Mouse (Mus musculus) limb, embryonic 14.5 days (tissue): ENCODE results near the gene Abcg1. TPM values are rescaled to one million over a fixed set of nuclear protein-coding genes. Genes with fewer than 3 reads are reported as not detected.

Experiments used
- ATAC-seq: fragments of 200-750 bp; cut with Nextera tagmentation; 2 replicates; pipeline ENCODE4 v1.8.0; 2017; ENCODE audit warnings: low read depth, moderate number of reproducible peaks, moderate TSS enrichment; ENCODE audit not compliant: low FRiP score
- DNase-seq: peaks from one replicate; pipeline ENCODE4 v3.0.0-alpha.2; 2015; ENCODE audit warnings: low spot score
- H3K27ac ChIP-seq: fragments of 300-500 bp; sonication (generic); replicated peaks from 2 replicates; pipeline ENCODE4 v1.5.1; 2014; ENCODE audit warnings: low read depth, mild to moderate bottlenecking, low read length, moderate library complexity, mixed read lengths
- H3K27me3 ChIP-seq: fragments of 300-500 bp; sonication (generic); 2 replicates; pipeline ENCODE4 v1.6.1; 2014; ENCODE audit warnings: low read length, mixed read lengths; ENCODE audit not compliant: control insufficient read depth, insufficient read depth
- H3K36me3 ChIP-seq: fragments of 300-500 bp; sonication (generic); 2 replicates; pipeline ENCODE4 v1.6.1; 2014; ENCODE audit warnings: mild to moderate bottlenecking, low read length, moderate library complexity, mixed read lengths; ENCODE audit not compliant: control insufficient read depth, insufficient read depth
- H3K4me1 ChIP-seq: fragments of 300-500 bp; sonication (generic); 2 replicates; pipeline ENCODE4 v1.6.1; 2014; ENCODE audit warnings: antibody characterized with exemption, low read length, mixed read lengths; ENCODE audit not compliant: control insufficient read depth, insufficient read depth
- H3K4me2 ChIP-seq: fragments of 300-500 bp; sonication (generic); replicated peaks from 2 replicates; pipeline ENCODE4 v1.6.1; 2014; ENCODE audit warnings: low read depth, mild to moderate bottlenecking, low read length, moderate library complexity; ENCODE audit not compliant: severe bottlenecking
- H3K4me3 ChIP-seq: fragments of 300-500 bp; sonication (generic); replicated peaks from 2 replicates; pipeline ENCODE4 v1.5.1; 2014; ENCODE audit warnings: low read length
- H3K9ac ChIP-seq: fragments of 300-500 bp; sonication (generic); 2 replicates; pipeline ENCODE4 v1.6.1; 2014; ENCODE audit warnings: mild to moderate bottlenecking, low read depth, low read length, moderate library complexity; ENCODE audit not compliant: severe bottlenecking
- H3K9me3 ChIP-seq: fragments of 300-500 bp; sonication (generic); 2 replicates; pipeline ENCODE4 v1.6.1; 2016; ENCODE audit warnings: low read length; ENCODE audit not compliant: control insufficient read depth
- POLR2A ChIP-seq: fragments of 200-500 bp; IDR thresholded peaks from 2 replicates; pipeline ENCODE4 v1.8.0; 2012; ENCODE audit warnings: inconsistent platforms, mild to moderate bottlenecking, moderate library complexity, borderline replicate concordance; ENCODE audit not compliant: insufficient read depth, insufficient read length; ENCODE audit errors: extremely low read depth
- WGBS: fragments of 180-500 bp; shearing (Covaris S2); extraction: QIAGEN DNeasy Blood & Tissue Kit; methylation state at CpG from one replicate; pipeline ENCODE4 v1.1.7; 2014; 5-methylcytosine and 5-hydroxymethylcytosine counted together
- polyA plus RNA-seq, 2 experiments: library from polyadenylated mRNA; depleted of rRNA in 1 of 2; stranded (reverse) in 1 of 2; unstranded in 1 of 2; fragments of >200 nt; fragmentation: Nextera tagmentation in 1 of 2; extraction: Ambion mirVana in 1 of 2; gene quantifications; 2 replicates each; pipeline versions ENCODE4 v1.2.1 to v1.2.3; 2012 to 2014

Gene Abcg1
- polyA plus RNA-seq, 2 experiments = 3.4 to 6.8 TPM

GRCm38 (mm10) chr17:31034674-31035356 is 22.7 kb upstream of the Abcg1 start:
- Histone ChIP-seq H3K27me3 (no peaks in the 10 kb centered on the region), H3K27ac (no peak overlapping the region), H3K9ac (no peak overlapping the region), H3K4me1 (no peaks in the 10 kb centered on the region; the same call in 1 of the 2 replicates), H3K9me3 (no peaks in the 10 kb centered on the region), H3K4me2 (no peak overlapping the region), H3K4me3 (no peak overlapping the region), H3K36me3 (no peaks in the 10 kb centered on the region)
- TF ChIP-seq POLR2A = no peak
- DNase-seq (no peak), ATAC-seq (no peak)
- 82% methylated on average over 9 of the region's 9 CpGs for WGBS

GRCm38 (mm10) chr17:31036168-31036876 is 21.2 kb upstream of the Abcg1 start:
- no peak overlapping the region for H3K27ac ChIP-seq
- DNase-seq = no peak
- H3K4me3 ChIP-seq = no peak overlapping the region
- 79% methylated on average over 22 of the region's 22 CpGs for WGBS
- no peak for ATAC-seq
- no peak overlapping the region for H3K9ac ChIP-seq
- no peaks in the 10 kb centered on the region for H3K36me3 ChIP-seq
- TF ChIP-seq POLR2A = no peak
- no peak overlapping the region for H3K4me2 ChIP-seq
- H3K4me1 ChIP-seq = no peaks in the 10 kb centered on the region; the same call in 1 of the 2 replicates
- H3K9me3 ChIP-seq = no peaks in the 10 kb centered on the region
- no peaks in the 10 kb centered on the region for H3K27me3 ChIP-seq

GRCm38 (mm10) chr17:31037331-31037730 is 20.1 kb upstream of the Abcg1 start:
- Histone ChIP-seq H3K4me1 (no peaks in the 10 kb centered on the region; the same call in 1 of the 2 replicates), H3K27me3 (no peaks in the 10 kb centered on the region), H3K4me3 (no peak overlapping the region), H3K4me2 (no peak overlapping the region), H3K36me3 (no peaks in the 10 kb centered on the region), H3K27ac (no peak overlapping the region), H3K9me3 (no peaks in the 10 kb centered on the region), H3K9ac (no peak overlapping the region)
- no peak for TF ChIP-seq POLR2A
- WGBS = 38% methylated on average over 8 of the region's 8 CpGs
- DNase-seq (no peak), ATAC-seq (no peak)

- Histone ChIP-seq H3K4me1 (no peaks in the 10 kb centered on the region; the same call in 1 of the 2 replicates), H3K4me2 (no peak overlapping the region), H3K9me3 (no peaks in the 10 kb centered on the region), H3K9ac (no peak overlapping the region), H3K27ac (no peak overlapping the region), H3K4me3 (no peak overlapping the region), H3K27me3 (no peaks in the 10 kb centered on the region), H3K36me3 (no peaks in the 10 kb centered on the region)
- ATAC-seq = no peak
- no peak for DNase-seq
- WGBS = 68% methylated on average over 4 of the region's 4 CpGs
- TF ChIP-seq POLR2A = no peak
These were observed 19.1 kb upstream of the Abcg1 start for GRCm38 (mm10) chr17:31038381-31038780.

- H3K4me3 ChIP-seq = no peak overlapping the region
- TF ChIP-seq POLR2A = no peak
- H3K27ac ChIP-seq = no peak overlapping the region
- no peaks in the 10 kb centered on the region; the same call in 1 of the 2 replicates for H3K4me1 ChIP-seq
- no peaks in the 10 kb centered on the region for H3K9me3 ChIP-seq
- no peak overlapping the region for H3K4me2 ChIP-seq
- DNase-seq (no peak), ATAC-seq (no peak)
- no peaks in the 10 kb centered on the region for H3K27me3 ChIP-seq
- no peaks in the 10 kb centered on the region for H3K36me3 ChIP-seq
- 60% methylated on average over 7 of the region's 7 CpGs for WGBS
- H3K9ac ChIP-seq = no peak overlapping the region
These were observed 17.8 kb upstream of the Abcg1 start for GRCm38 (mm10) chr17:31039626-31040025.
